Mouse (Mus musculus) heart, postnatal 0 days (tissue): ENCODE data around the gene Pmm1.

Experiments
- CTCF ChIP-seq: IDR thresholded peaks from 2 replicates; pipeline ENCODE4 v1.5.1; 2016; ENCODE audit warnings: antibody characterized with exemption, control low read depth, low read depth
- EP300 ChIP-seq: IDR thresholded peaks from 2 replicates; pipeline ENCODE4 v1.6.1; 2016; ENCODE audit warnings: antibody characterized with exemption, low read depth

DNA sequence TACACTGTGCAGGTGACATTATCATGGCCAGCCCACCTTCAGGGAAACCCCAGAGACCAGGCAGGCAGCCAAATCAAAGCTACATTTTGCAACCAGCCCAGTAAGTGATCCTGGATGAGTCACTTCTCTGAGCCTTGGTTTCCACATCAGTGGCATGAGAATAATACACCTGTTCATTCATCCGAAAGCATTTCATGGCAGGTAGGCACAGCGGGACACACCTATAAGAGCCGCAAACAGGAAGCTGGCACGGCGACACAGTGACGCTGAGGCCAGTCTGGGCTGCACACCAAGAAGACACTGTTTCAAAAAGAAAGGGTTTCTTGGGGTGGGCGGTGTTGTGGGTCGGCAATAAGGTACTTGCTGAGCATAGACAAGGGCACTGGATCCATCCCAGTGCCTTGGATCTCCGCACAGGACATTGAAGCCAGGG, 6.6 kb downstream of the Pmm1 start:
- TF ChIP-seq CTCF, result no peak
- TF ChIP-seq EP300, result no peak
